Mouse (Mus musculus) E14TG2a.4 (cell line): ENCODE data around the gene Ccl9.

ENCODE experiments used
- CTCF ChIP-seq: conservative IDR thresholded peaks from 2 replicates; pipeline ENCODE4 v1.5.1; 2014; ENCODE audit warnings: low read length
- NANOG ChIP-seq: IDR thresholded peaks from 2 replicates; pipeline ENCODE4 v1.6.1; 2014; ENCODE audit warnings: borderline replicate concordance, low read length, mixed read lengths
- POU5F1 ChIP-seq: IDR thresholded peaks from 2 replicates; pipeline ENCODE4 v1.6.1; 2014; ENCODE audit warnings: low read length, borderline replicate concordance

DNA sequence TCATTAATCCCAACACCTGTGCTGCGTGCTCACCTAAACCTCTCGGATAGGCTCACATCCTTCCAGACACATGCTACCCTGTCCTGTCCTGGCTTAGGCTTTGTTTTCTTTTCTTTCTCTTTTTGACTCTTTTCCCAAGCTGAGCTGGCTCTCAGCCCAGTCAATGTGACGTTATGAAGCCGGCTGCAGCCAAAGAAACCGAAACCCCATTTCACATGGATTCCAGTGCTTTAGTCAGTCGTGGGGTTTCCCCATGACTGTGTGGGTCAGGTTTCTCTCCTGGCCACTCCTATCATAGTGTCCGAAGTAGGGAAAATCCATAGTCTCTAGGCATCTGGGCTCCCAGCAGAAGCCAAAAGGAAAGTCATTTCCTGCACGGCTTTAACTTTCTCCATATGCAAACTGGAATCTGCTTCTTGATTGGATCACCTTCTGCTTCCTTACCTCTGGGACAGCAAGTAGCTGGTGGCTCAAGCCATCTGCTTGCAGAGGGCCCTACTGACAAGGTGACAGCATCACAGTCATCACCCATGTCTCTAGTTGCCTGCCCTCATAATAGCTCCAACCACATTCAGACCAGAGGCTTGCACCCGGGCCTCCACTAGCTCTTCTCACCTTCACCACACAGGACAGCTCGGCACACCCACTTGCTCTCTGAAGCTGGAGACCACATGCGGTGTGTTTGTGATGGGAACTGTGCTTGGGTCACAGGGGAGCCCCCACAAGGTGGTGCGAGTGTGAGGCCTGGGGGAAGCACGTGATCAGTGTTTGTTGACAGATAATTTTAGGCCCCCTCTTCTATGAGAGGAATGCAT is 43.6 kb downstream of the Ccl9 start:
- no peak for TF ChIP-seq CTCF
- no peak for TF ChIP-seq POU5F1
- TF ChIP-seq NANOG: no peak
